Mouse (Mus musculus) E14TG2a.4 (cell line): ENCODE data around the gene Tmem170b.

Source experiments
- CTCF ChIP-seq: conservative IDR thresholded peaks from 2 replicates; pipeline ENCODE4 v1.5.1; 2014; ENCODE audit warnings: low read length
- NANOG ChIP-seq: IDR thresholded peaks from 2 replicates; pipeline ENCODE4 v1.6.1; 2014; ENCODE audit warnings: borderline replicate concordance, low read length, mixed read lengths

DNA sequence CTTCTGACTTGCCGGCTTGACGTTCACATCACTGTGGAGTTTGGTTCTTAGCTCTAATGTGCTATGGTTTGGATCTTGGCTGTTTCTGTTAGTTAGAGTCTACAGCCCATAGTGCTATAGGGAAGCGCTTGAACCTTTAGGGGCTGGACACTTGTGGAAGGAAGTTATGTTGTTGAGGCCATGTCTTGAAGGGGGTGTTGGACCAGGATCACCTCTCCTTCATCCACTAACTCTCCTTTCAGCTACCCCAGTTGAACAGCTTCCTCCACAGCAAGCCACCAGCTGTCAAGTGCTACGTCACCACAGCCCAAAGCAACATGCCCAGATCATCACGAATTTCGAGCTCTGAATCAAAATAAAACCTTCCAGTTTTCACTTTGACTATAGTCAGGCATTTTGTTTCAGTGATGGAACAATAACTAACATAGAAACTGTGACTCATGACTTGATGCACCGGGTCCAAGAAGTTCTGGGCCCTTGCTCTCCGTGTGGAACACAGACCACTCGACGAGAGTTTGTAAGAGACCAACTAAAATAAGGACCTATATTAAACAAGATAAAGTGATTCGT, 65.5 kb downstream of the Tmem170b start:
- no peak for TF ChIP-seq CTCF
- no peak for TF ChIP-seq NANOG
